Mouse (Mus musculus) heart, adult 2 months (tissue): Measurements from ENCODE around the gene Vps45. TPM values are rescaled to one million over a fixed set of nuclear protein-coding genes. Genes with fewer than 3 reads are reported as not detected.

Source experiments
- DNase-seq, 2 experiments: peaks; one replicate each; pipeline ENCODE4 v3.0.0; 2021
- H3K27ac ChIP-seq: fragments of 200-600 bp; 2 replicates; pipeline ENCODE4 v1.8.1; 2022
- H3K27me3 ChIP-seq: fragments of 200-500 bp; 2 replicates; pipeline ENCODE4 v1.6.1; 2012; ENCODE audit warnings: mild to moderate bottlenecking, low read length, inconsistent platforms, mixed read lengths; ENCODE audit not compliant: control insufficient read depth, insufficient read depth
- H3K36me3 ChIP-seq: fragments of 200-500 bp; 2 replicates; pipeline ENCODE4 v1.6.1; 2012; ENCODE audit warnings: low read length, inconsistent platforms; ENCODE audit not compliant: control insufficient read depth, insufficient read depth
- H3K4me1 ChIP-seq: fragments of 200-500 bp; 2 replicates; pipeline ENCODE4 v1.6.1; 2011; ENCODE audit warnings: low read length; ENCODE audit not compliant: control insufficient read depth, insufficient read depth
- H3K4me3 ChIP-seq: fragments of 200-600 bp; 2 replicates; pipeline ENCODE4 v1.8.1; 2022
- H3K79me2 ChIP-seq: fragments of 200-500 bp; replicated peaks from 2 replicates; pipeline ENCODE4 v1.6.1; 2012; ENCODE audit warnings: mild to moderate bottlenecking, inconsistent platforms, low read length, moderate library complexity, mixed read lengths; ENCODE audit not compliant: control insufficient read depth, insufficient read depth
- H3K9ac ChIP-seq: fragments of 200-500 bp; 2 replicates; pipeline ENCODE4 v1.6.1; 2012; ENCODE audit warnings: low read depth, mild to moderate bottlenecking, control low read depth, inconsistent platforms, low read length, mixed read lengths
- CTCF ChIP-seq: fragments of 200-600 bp; IDR thresholded peaks from 2 replicates; pipeline ENCODE4 v1.8.1; 2022; ENCODE audit warnings: antibody characterized with exemption, mild to moderate bottlenecking, moderate library complexity
- EP300 ChIP-seq: fragments of 200-500 bp; IDR thresholded peaks from 2 replicates; pipeline ENCODE4 v1.6.1; 2011; ENCODE audit warnings: low read depth, low read length, control low read depth; ENCODE audit not compliant: insufficient read depth
- POLR2A ChIP-seq: fragments of 200-500 bp; IDR thresholded peaks from 2 replicates; pipeline ENCODE4 v1.6.1; 2011; ENCODE audit warnings: mild to moderate bottlenecking, low read depth, low read length, control low read depth; ENCODE audit not compliant: insufficient read depth
- WGBS: fragments of 180-500 bp; shearing (Covaris S2); methylation state at CpG from one replicate; pipeline ENCODE4 v1.1.7; 2018; 5-methylcytosine and 5-hydroxymethylcytosine counted together
- intact Hi-C: fragments of 180-260 bp; cut with DNase I; formaldehyde crosslinking; loops from one replicate; pipeline ENCODE4 v1.15.1; 2025
- long read RNA-seq: library from polyadenylated mRNA; stranded (forward); transcript quantifications from one replicate; pipeline ENCODE4 v2.0.0, GENCODE M21; 2021
- polyA plus RNA-seq: library from polyadenylated mRNA; depleted of rRNA; stranded (reverse); fragments of >200 nt; gene quantifications from 2 replicates; pipeline ENCODE4 v1.2.3, GENCODE M21; 2012; rRNA removed
- total RNA-seq, 2 experiments: library from RNA; stranded (reverse); gene quantifications; 2 replicates each; pipeline ENCODE4 v1.2.3; 2021

The Vps45 gene
- total RNA-seq (10 to 100 TPM; 23.0 to 24.5 TPM), polyA plus RNA-seq (4.3 and 7.1 TPM in 2 replicates)
- long read RNA-seq, partial matches to known transcripts, result 0 of 2 reads
- long read RNA-seq, other reads (novel, unspliced or antisense), result 0 of 2 reads

DNA sequence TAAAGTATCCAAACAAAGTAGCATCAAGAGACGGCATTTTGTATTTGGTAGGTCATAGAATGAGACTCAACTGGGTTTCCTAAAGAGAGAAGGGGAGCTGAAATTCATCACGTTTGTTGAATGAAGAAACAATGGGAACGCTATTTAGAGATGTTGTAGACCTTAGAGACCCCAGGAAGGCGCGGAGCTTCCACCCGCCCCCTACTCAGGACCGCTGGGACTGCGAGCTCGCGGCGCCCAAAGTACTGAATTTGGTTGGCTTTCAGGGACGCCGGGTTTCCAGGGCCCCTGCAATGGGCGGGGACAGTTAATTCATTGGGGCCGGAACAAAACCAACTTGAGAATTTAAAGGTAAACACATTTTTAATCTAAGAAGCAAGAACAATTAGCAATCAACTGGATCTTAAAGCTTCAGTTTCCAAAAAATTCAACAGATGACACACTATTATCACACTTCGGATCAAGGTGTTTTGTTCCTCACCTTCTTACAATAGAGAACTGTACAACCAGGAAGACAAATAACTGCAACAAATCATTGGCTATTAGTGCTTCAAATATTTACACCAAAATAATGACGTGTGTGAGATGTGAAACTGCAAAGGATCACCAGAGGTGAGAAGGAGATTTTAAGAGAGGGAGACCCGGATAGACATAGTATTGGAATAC is at the start of gene Vps45:
TSS of gene Vps45 (minus strand) at position 236 of the 666 bp plus-strand sequence.
- intact Hi-C loops, result loop anchor here (2.0 kb wide), 1 partner anchor 46 kb away; the partner anchor contains the start of gene Otud7b
- Histone ChIP-seq H3K36me3 (0 out of 2 replicates have a peak, but pooled peaks cover 2% of the 10 kb centered on the region), H3K27me3 (no peaks in the 10 kb centered on the region), H3K4me3 (peak within 1 kb of the TSS; percentile 70), H3K79me2 (no peaks in the 10 kb centered on the region), H3K9ac (peak within 1 kb of the TSS; percentile 81), H3K27ac (peak within 1 kb of the TSS; percentile 66), H3K4me1 (no peaks in the 10 kb centered on the region)
- 0 out of 2 replicates have a peak, but pooled peaks have one; percentile 4 for TF ChIP-seq POLR2A
- no peak for TF ChIP-seq CTCF
- no peak for TF ChIP-seq EP300
- DNase-seq, result peak; percentile 76 to 77
- 2% methylated on average over 18 of the region's 18 CpGs for WGBS

GRCm38 (mm10) chr3:96106151-96106550 is 47.9 kb upstream of the Vps45 start:
- Histone ChIP-seq H3K4me1 (peaks cover 5% of the 10 kb centered on the region), H3K79me2 (peaks cover 2% of the 10 kb centered on the region; the same call in 1 of the 2 replicates), H3K36me3 (peaks cover 14% of the 10 kb centered on the region), H3K27me3 (no peaks in the 10 kb centered on the region), H3K9ac (no peak overlapping the region), H3K4me3 (no peak overlapping the region), H3K27ac (no peak overlapping the region; the same call in 1 of the 2 replicates)
- no peak for TF ChIP-seq CTCF
- TF ChIP-seq EP300, result no peak
- no peak for TF ChIP-seq POLR2A
- no peak for DNase-seq
- 80% methylated on average over 4 of the region's 4 CpGs for WGBS
- intact Hi-C loops, result no loop called here

DNA sequence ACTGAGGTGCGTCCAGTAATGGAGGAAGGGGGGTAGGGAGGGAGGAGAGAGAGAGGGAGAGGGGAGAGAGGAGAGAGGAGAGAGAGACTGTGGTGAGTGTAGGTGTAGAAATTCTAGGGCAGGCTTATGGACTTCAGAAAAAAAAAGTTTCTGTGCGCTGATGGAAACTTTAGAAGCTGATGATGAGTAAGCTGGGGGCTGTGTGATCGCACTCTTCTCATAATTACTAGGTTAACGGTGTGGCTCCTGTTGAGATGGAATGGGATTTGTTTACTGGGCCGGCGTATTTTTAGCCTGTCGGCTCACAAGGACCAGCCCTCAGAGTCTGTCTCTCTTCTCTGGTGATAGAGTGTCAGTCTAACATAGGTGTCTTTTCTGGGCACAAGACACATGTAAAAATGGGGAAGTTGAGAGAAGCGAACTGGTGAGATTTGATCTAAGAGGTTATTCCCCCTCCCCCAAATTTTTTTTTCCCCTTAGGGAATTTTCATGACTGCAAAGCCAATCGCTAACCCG is 47.0 kb upstream of the Vps45 start:
- peak overlapping the region; percentile 76 for H3K9ac ChIP-seq
- peak overlapping the region; percentile 94 for H3K27ac ChIP-seq
- peak overlapping the region; percentile 94 for H3K4me3 ChIP-seq
- WGBS, result 4% methylated on average over 10 of the region's 10 CpGs
- H3K79me2 ChIP-seq, result peaks cover 2% of the 10 kb centered on the region; the same call in 1 of the 2 replicates
- intact Hi-C loops, result loop anchor here (2.0 kb wide), 1 partner anchor 46 kb away; the partner anchor contains the start of gene Vps45
- H3K36me3 ChIP-seq, result peaks cover 14% of the 10 kb centered on the region
- no peak for TF ChIP-seq CTCF
- TF ChIP-seq POLR2A, result peak; percentile 29; the same call in 1 of the 2 replicates
- no peak for TF ChIP-seq EP300
- H3K4me1 ChIP-seq, result peaks cover 5% of the 10 kb centered on the region
- DNase-seq, result peak; percentile 30 to 43
- H3K27me3 ChIP-seq, result no peaks in the 10 kb centered on the region

DNA sequence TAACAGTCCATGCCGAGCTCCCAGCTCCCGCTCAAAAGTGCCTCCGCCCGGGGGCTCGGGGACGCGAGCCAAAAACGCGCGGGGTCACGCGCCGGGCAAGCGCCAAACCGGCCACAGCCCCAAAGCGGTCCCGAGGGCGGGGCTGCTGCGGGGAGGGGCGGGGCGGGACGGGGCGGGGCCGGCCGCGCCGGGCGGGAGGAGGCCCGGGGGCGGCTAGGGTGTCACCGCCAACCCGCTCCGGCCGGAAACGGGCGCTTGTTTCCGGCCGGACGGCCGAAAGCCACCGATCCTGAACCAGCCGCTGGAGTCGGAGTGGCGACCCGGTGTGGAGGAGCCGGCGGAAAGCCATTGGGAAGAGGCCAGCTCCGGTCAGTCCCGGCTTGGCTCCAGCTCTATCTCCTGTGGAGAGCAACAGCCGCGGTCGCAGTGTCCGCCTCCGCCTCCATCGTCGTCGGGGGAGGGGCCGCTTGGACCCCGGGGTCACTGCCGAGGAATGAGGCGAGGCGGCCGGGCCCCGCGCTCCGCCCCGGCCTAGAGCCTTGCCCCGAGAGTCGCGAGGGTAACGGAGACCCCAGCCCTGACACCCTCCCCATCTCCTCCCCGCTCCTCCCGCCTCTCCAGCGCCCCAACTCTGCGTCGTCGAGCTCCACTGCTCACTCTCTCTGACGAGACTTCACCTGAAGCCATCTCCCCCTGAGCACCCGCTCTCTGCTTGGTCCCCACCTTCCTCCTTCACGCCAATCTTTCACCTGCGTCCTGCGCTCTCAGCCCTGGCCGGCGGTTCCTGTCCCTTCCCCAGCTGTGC is 46.2 kb upstream of the Vps45 start, which contains the start of gene Otud7b:
TSS of gene Otud7b (plus strand) at position 267 of the 805 bp plus-strand sequence.
- intact Hi-C loops, result loop anchor here (2.0 kb wide), 1 partner anchor 46 kb away; the partner anchor contains the start of gene Vps45
- Histone ChIP-seq H3K27ac (peak within 1 kb of the TSS; percentile 94), H3K4me1 (peaks cover 5% of the 10 kb centered on the region), H3K9ac (peak within 1 kb of the TSS; percentile 82), H3K4me3 (peak within 1 kb of the TSS; percentile 94), H3K27me3 (no peaks in the 10 kb centered on the region), H3K79me2 (peaks cover 2% of the 10 kb centered on the region; the same call in 1 of the 2 replicates), H3K36me3 (peaks cover 14% of the 10 kb centered on the region)
- DNase-seq, result peak; percentile 89
- no peak for TF ChIP-seq CTCF
- peak; percentile 63 for TF ChIP-seq POLR2A
- TF ChIP-seq EP300, result no peak
- under 1% methylated on average over 68 of the region's 84 CpGs for WGBS

- no peak for DNase-seq
- intact Hi-C loops, result loop anchor here (2.0 kb wide), 1 partner anchor 45 kb away; the partner anchor contains the start of gene Vps45
- Histone ChIP-seq H3K4me3 (peak overlapping the region; percentile 94), H3K79me2 (peaks cover 2% of the 10 kb centered on the region; the same call in 1 of the 2 replicates), H3K36me3 (peaks cover 14% of the 10 kb centered on the region), H3K27ac (peak overlapping the region; percentile 94), H3K27me3 (no peaks in the 10 kb centered on the region), H3K4me1 (peaks cover 5% of the 10 kb centered on the region), H3K9ac (peak overlapping the region; percentile 82)
- WGBS, result 3% methylated on average over 8 of the region's 8 CpGs
- TF ChIP-seq CTCF, result no peak
- no peak for TF ChIP-seq POLR2A
- no peak for TF ChIP-seq EP300
These were observed 45.6 kb upstream of the Vps45 start for GRCm38 (mm10) chr3:96103901-96104260.
